Mouse (Mus musculus) kidney, adult 2 months (tissue): ENCODE data around the gene Trim46.

Experiments used
- CTCF ChIP-seq: fragments of 200-500 bp; conservative IDR thresholded peaks from 2 replicates; pipeline ENCODE4 v1.5.1; 2011; ENCODE audit warnings: low read depth, mild to moderate bottlenecking, control low read depth, low read length, moderate library complexity, mixed read lengths; ENCODE audit not compliant: insufficient read depth, insufficient read length
- POLR2A ChIP-seq: fragments of 200-500 bp; IDR thresholded peaks from one replicate; pipeline ENCODE4 v1.6.1; 2011; ENCODE audit warnings: low read depth, low read length, control low read depth

- TF ChIP-seq POLR2A (no peak), CTCF (no peak)
These were observed 16.8 kb downstream of the Trim46 start for GRCm38 (mm10) chr3:89229276-89229675.
